Mouse (Mus musculus): Measurements from ENCODE around the gene H2-T22. TPM values are rescaled to one million over a fixed set of nuclear protein-coding genes. Genes with fewer than 3 reads are reported as not detected.
"Not testable (repeated sequence)": the region's sequence is repeated elsewhere in the genome, so short reads cannot be mapped to it uniquely, and the experiment has no call there.

H2-T22 gene
- polyA plus RNA-seq, 1 experiment from 2014 or later, result 8.3 TPM

GRCm38 (mm10) chr17:36058362-36058761 lies 15.8 kb upstream of the H2-T22 start, which contains the start of gene Gm11127:
Gene Gm11127, minus strand, starts transcription at chr17:36058371.
- H3K27me3 ChIP-seq (ENCODE audit: control insufficient read depth, insufficient read depth, low read length); H3K27ac ChIP-seq (ENCODE audit: low read depth, low read length); DNase-seq (ENCODE audit: low spot score); ATAC-seq (ENCODE audit: low FRiP score); H3K4me1 ChIP-seq (replicated peaks; ENCODE audit: control insufficient read depth, insufficient read depth, low read length); H3K9me3 ChIP-seq (ENCODE audit: control insufficient read depth, low read length); H3K4me2 ChIP-seq (replicated peaks; ENCODE audit: low read depth, low read length); H3K36me3 ChIP-seq (ENCODE audit: control insufficient read depth, insufficient read depth, low read length); H3K4me3 ChIP-seq (ENCODE audit: low read depth, low read length); H3K9ac ChIP-seq (ENCODE audit: low read depth, low read length): not testable (repeated sequence)
- 88% methylated on average over 1 of the region's 1 CpGs for WGBS

- 88% methylated on average over 22 of the region's 25 CpGs for WGBS
- not testable (repeated sequence) for H3K36me3 ChIP-seq (ENCODE audit: control insufficient read depth, insufficient read depth, low read length); H3K9me3 ChIP-seq (ENCODE audit: control insufficient read depth, low read length); H3K9ac ChIP-seq (ENCODE audit: low read depth, low read length); H3K4me2 ChIP-seq (replicated peaks; ENCODE audit: low read depth, low read length); H3K27me3 ChIP-seq (ENCODE audit: control insufficient read depth, insufficient read depth, low read length); H3K27ac ChIP-seq (ENCODE audit: low read depth, low read length); H3K4me3 ChIP-seq (ENCODE audit: low read depth, low read length); DNase-seq (ENCODE audit: low spot score); H3K4me1 ChIP-seq (replicated peaks; ENCODE audit: control insufficient read depth, insufficient read depth, low read length); ATAC-seq (ENCODE audit: low FRiP score)
Measured at GRCm38 (mm10) chr17:36057927-36058326, 15.4 kb upstream of the H2-T22 start.

- Histone ChIP-seq H3K4me1 (replicated peaks; ENCODE audit: control insufficient read depth, insufficient read depth, low read length) (no peaks in the 10 kb centered on the region), H3K27ac (ENCODE audit: low read depth, low read length) (no peak overlapping the region), H3K36me3 (ENCODE audit: control insufficient read depth, insufficient read depth, low read length) (no peaks in the 10 kb centered on the region), H3K9me3 (ENCODE audit: control insufficient read depth, low read length) (no peaks in the 10 kb centered on the region), H3K9ac (ENCODE audit: low read depth, low read length) (no peak overlapping the region), H3K4me3 (ENCODE audit: low read depth, low read length) (no peak overlapping the region), H3K27me3 (ENCODE audit: control insufficient read depth, insufficient read depth, low read length) (no peaks in the 10 kb centered on the region), H3K4me2 (replicated peaks; ENCODE audit: low read depth, low read length) (no peak overlapping the region; the same call in 1 of the 2 replicates)
- no peak for DNase-seq (ENCODE audit: low spot score)
- no peak for ATAC-seq (ENCODE audit: low FRiP score)
- WGBS, result 88% methylated on average over 3 of the region's 3 CpGs
Measured at GRCm38 (mm10) chr17:36043286-36043685, 739 bp upstream of the H2-T22 start.

GRCm38 (mm10) chr17:36042055-36042454 lies 492 bp downstream of the H2-T22 start:
- WGBS, result under 1% methylated on average over 19 of the region's 19 CpGs
- peak; percentile 15 for DNase-seq (ENCODE audit: low spot score)

GRCm38 (mm10) chr17:36040604-36041003 lies 1.9 kb downstream of the H2-T22 start:
- H3K27ac ChIP-seq (ENCODE audit: low read depth, low read length); H3K27me3 ChIP-seq (ENCODE audit: control insufficient read depth, insufficient read depth, low read length): not testable (repeated sequence)
- WGBS, result 82% methylated on average over 2 of the region's 2 CpGs

More at GRCm38 (mm10) chr17:36042055-36042454, 492 bp downstream of the H2-T22 start:
- H3K27me3 ChIP-seq (ENCODE audit: control insufficient read depth, insufficient read depth, low read length); H3K36me3 ChIP-seq (ENCODE audit: control insufficient read depth, insufficient read depth, low read length); H3K4me1 ChIP-seq (replicated peaks; ENCODE audit: control insufficient read depth, insufficient read depth, low read length); H3K27ac ChIP-seq (ENCODE audit: low read depth, low read length); H3K9me3 ChIP-seq (ENCODE audit: control insufficient read depth, low read length): not testable (repeated sequence)
- Histone ChIP-seq H3K4me3 (ENCODE audit: low read depth, low read length) (peak overlapping the region; percentile 25), H3K9ac (ENCODE audit: low read depth, low read length) (0 out of 2 replicates have a peak overlapping the region, but pooled peaks have one; percentile 15), H3K4me2 (replicated peaks; ENCODE audit: low read depth, low read length) (peak overlapping the region; percentile 65)
- peak; percentile 68 for ATAC-seq (ENCODE audit: low FRiP score)

GRCm38 (mm10) chr17:36036126-36036525 lies 6.4 kb downstream of the H2-T22 start:
- 86% methylated on average over 13 of the region's 13 CpGs for WGBS
- ATAC-seq (ENCODE audit: low FRiP score), result not testable (repeated sequence)

More at GRCm38 (mm10) chr17:36040604-36041003, 1.9 kb downstream of the H2-T22 start:
- not testable (repeated sequence) for DNase-seq (ENCODE audit: low spot score); H3K9me3 ChIP-seq (ENCODE audit: control insufficient read depth, low read length); H3K36me3 ChIP-seq (ENCODE audit: control insufficient read depth, insufficient read depth, low read length); ATAC-seq (ENCODE audit: low FRiP score); H3K9ac ChIP-seq (ENCODE audit: low read depth, low read length); H3K4me2 ChIP-seq (replicated peaks; ENCODE audit: low read depth, low read length); H3K4me3 ChIP-seq (ENCODE audit: low read depth, low read length); H3K4me1 ChIP-seq (replicated peaks; ENCODE audit: control insufficient read depth, insufficient read depth, low read length)

GRCm38 (mm10) chr17:36035010-36035638 lies 7.4 kb downstream of the H2-T22 start:
- not testable (repeated sequence) for H3K27me3 ChIP-seq (ENCODE audit: control insufficient read depth, insufficient read depth, low read length); H3K4me2 ChIP-seq (replicated peaks; ENCODE audit: low read depth, low read length); H3K9me3 ChIP-seq (ENCODE audit: control insufficient read depth, low read length); H3K27ac ChIP-seq (ENCODE audit: low read depth, low read length); ATAC-seq (ENCODE audit: low FRiP score); H3K9ac ChIP-seq (ENCODE audit: low read depth, low read length); H3K4me3 ChIP-seq (ENCODE audit: low read depth, low read length); H3K36me3 ChIP-seq (ENCODE audit: control insufficient read depth, insufficient read depth, low read length); H3K4me1 ChIP-seq (replicated peaks; ENCODE audit: control insufficient read depth, insufficient read depth, low read length)
- DNase-seq (ENCODE audit: low spot score), result peak; percentile 36
- 39% methylated on average over 3 of the region's 3 CpGs for WGBS

More at GRCm38 (mm10) chr17:36036126-36036525, 6.4 kb downstream of the H2-T22 start:
- not testable (repeated sequence) for H3K4me2 ChIP-seq (replicated peaks; ENCODE audit: low read depth, low read length); H3K4me3 ChIP-seq (ENCODE audit: low read depth, low read length); DNase-seq (ENCODE audit: low spot score); H3K4me1 ChIP-seq (replicated peaks; ENCODE audit: control insufficient read depth, insufficient read depth, low read length); H3K27me3 ChIP-seq (ENCODE audit: control insufficient read depth, insufficient read depth, low read length); H3K27ac ChIP-seq (ENCODE audit: low read depth, low read length); H3K36me3 ChIP-seq (ENCODE audit: control insufficient read depth, insufficient read depth, low read length); H3K9me3 ChIP-seq (ENCODE audit: control insufficient read depth, low read length); H3K9ac ChIP-seq (ENCODE audit: low read depth, low read length)

GRCm38 (mm10) chr17:36034524-36034923 lies 8.0 kb downstream of the H2-T22 start:
- not testable (repeated sequence) for DNase-seq (ENCODE audit: low spot score); H3K27ac ChIP-seq (ENCODE audit: low read depth, low read length); H3K4me3 ChIP-seq (ENCODE audit: low read depth, low read length); H3K4me1 ChIP-seq (replicated peaks; ENCODE audit: control insufficient read depth, insufficient read depth, low read length); H3K9ac ChIP-seq (ENCODE audit: low read depth, low read length); H3K27me3 ChIP-seq (ENCODE audit: control insufficient read depth, insufficient read depth, low read length); H3K36me3 ChIP-seq (ENCODE audit: control insufficient read depth, insufficient read depth, low read length); H3K4me2 ChIP-seq (replicated peaks; ENCODE audit: low read depth, low read length); H3K9me3 ChIP-seq (ENCODE audit: control insufficient read depth, low read length); ATAC-seq (ENCODE audit: low FRiP score)
- 66% methylated on average over 3 of the region's 3 CpGs for WGBS

- H3K27ac ChIP-seq (ENCODE audit: low read depth, low read length); H3K36me3 ChIP-seq (ENCODE audit: control insufficient read depth, insufficient read depth, low read length); H3K4me1 ChIP-seq (replicated peaks; ENCODE audit: control insufficient read depth, insufficient read depth, low read length); H3K27me3 ChIP-seq (ENCODE audit: control insufficient read depth, insufficient read depth, low read length); H3K9me3 ChIP-seq (ENCODE audit: control insufficient read depth, low read length): not testable (repeated sequence)
- Histone ChIP-seq H3K9ac (ENCODE audit: low read depth, low read length) (peak within 1 kb of the TSS; percentile 34; the same call in 1 of the 2 replicates), H3K4me2 (replicated peaks; ENCODE audit: low read depth, low read length) (peak within 1 kb of the TSS; percentile 71), H3K4me3 (ENCODE audit: low read depth, low read length) (peak within 1 kb of the TSS; percentile 36)
- DNase-seq (ENCODE audit: low spot score) (peak; percentile 49), ATAC-seq (ENCODE audit: low FRiP score) (peak; percentile 45; the same call in 1 of the 2 replicates)
- WGBS, result 2% methylated on average over 23 of the region's 25 CpGs
Measured at GRCm38 (mm10) chr17:36032351-36032875, 10.1 kb downstream of the H2-T22 start, which contains the start of gene H2-T23. Gene H2-T23, minus strand, starts transcription at chr17:36032855.

Data from hindbrain, embryonic 11.5 days (tissue).